Mouse (Mus musculus): ENCODE results near the gene Uspl1.

Uspl1 gene

GRCm38 (mm10) chr5:149168051-149168450, 16.1 kb upstream of the Uspl1 start:
- DNase-seq (ENCODE audit: low read depth, low spot score), result no peak

DNA sequence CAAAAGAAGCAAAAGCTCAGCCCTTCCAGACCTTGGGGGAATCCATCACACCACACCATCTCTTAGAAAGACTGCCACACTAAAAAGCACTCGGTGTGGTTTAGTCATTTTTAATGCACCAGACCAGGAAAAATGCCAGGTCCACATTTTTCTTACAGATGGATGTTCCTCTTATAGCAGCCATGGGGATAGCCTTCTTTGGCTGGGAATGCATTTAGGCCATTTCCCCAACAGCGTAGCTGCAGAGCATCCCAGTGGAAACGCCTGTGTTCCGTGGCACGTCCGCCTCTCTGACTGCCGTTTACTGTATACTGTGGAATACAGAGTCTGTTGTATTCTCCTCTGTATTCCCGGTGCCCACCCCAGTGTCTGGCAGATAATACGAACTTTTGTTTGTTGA, 15.3 kb upstream of the Uspl1 start:
- no peak for DNase-seq (ENCODE audit: low read depth, low spot score)

- no peak for DNase-seq (ENCODE audit: low read depth, low spot score)
Measured at GRCm38 (mm10) chr5:149170841-149171588, 13.1 kb upstream of the Uspl1 start.

- DNase-seq (ENCODE audit: low read depth, low spot score), result no peak
Measured at GRCm38 (mm10) chr5:149172246-149172645, 11.9 kb upstream of the Uspl1 start.

DNA sequence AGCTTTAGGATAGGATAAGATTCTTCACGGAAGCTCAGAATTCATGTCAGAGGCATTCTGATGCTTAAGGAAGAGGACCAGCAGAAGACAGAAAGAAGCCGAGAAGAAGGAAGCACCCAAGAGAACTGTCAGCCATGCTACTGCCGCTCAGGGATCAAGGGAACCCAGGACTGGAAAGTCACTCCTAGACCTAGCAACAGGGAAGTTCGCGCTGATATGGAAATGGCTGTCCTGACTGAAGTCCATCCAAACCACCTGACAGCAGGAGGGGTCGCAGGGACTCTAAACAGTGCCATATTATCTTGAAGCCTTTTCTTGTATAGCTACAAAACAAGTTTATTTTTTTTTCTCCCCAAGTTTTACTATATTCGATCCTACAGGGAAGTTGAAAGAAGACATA, 9.6 kb upstream of the Uspl1 start:
- no peak for DNase-seq (ENCODE audit: low read depth, low spot score)

DNA sequence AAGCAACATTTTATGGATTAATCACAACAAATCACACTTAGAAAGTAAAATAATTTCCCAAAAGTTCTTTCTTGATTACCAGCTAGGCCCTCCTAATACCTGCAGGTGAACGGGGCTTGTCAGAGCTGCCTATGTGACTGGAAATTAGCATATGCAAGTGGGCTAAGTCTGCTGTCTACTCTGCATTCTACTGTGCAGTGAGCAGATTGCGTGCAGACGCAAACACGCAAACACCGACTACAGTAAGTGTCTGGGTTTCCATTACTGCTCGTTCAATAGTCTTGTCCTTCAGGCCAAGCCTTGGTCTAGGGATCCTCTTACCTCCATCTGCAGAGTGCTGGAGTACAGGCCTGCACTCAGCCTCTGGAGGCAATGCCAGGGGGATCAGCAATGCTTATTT, 8.4 kb upstream of the Uspl1 start:
- DNase-seq (ENCODE audit: low read depth, low spot score), result no peak

DNA sequence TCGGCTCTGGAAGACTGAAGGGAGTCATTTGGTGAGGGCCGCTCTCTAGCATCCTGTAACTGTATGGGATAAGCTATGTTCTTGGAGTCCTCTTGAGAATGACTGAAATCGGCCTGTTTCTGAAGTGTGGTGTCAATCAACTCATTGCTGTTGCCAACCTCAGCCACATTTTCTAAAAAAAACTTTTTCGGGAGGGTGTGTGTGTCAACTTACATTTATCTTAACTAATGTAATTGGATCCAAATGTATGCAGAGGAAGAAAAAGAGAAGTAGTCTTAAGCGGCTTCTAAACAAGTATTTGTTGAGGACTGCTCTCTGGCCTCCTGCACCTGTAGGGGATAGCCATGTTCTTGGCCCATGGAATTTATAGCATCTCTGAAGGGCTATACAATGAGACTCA, 6.1 kb upstream of the Uspl1 start:
- DNase-seq (ENCODE audit: low read depth, low spot score), result no peak

GRCm38 (mm10) chr5:149179826-149180225, 4.3 kb upstream of the Uspl1 start:
- DNase-seq (ENCODE audit: low read depth, low spot score), result no peak

GRCm38 (mm10) chr5:149182186-149182870, 1.8 kb upstream of the Uspl1 start:
- no peak for DNase-seq (ENCODE audit: low read depth, low spot score)

DNA sequence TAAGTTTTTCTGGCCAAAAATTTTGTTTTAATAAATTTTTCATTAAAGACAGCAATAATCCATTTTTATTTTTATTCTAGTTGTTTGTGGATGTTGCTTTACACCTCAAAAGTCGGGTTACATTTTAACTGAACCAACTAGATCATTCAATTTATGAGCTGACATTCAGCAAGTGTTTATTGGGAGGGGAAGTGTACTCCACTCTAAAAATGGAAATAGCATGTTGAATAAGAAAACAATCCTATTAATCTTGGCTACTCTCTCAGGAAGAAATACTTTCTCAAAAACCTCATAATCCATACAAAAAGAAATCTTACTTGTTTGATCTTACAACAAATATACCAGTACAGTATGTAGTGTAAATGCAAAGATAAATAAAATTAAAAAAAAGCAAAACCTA, 1.0 kb upstream of the Uspl1 start:
- no peak for DNase-seq (ENCODE audit: low read depth, low spot score)

DNA sequence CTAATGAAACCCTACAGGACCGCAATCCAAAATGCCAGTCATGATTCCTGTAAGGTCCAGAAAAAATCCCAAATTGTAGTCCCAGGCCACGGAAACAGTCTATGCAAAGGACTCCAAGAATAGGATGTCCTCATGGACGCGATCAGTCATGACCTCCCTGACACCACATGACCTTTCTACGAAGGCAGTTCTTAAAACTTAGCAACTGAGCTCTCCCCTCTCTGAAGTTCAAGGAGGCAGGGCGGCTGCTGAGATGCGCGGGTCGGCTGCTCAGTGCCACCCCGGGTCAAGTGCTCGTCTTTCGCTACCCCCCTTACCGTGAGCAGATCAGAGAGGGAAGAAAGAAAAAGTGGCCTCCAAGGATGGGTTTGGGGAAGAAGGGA, 438 bp upstream of the Uspl1 start:
- DNase-seq (ENCODE audit: low read depth, low spot score), result no peak

GRCm38 (mm10) chr5:149184844-149185186, 665 bp downstream of the Uspl1 start:
- DNase-seq (ENCODE audit: low read depth, low spot score), result no peak

DNA sequence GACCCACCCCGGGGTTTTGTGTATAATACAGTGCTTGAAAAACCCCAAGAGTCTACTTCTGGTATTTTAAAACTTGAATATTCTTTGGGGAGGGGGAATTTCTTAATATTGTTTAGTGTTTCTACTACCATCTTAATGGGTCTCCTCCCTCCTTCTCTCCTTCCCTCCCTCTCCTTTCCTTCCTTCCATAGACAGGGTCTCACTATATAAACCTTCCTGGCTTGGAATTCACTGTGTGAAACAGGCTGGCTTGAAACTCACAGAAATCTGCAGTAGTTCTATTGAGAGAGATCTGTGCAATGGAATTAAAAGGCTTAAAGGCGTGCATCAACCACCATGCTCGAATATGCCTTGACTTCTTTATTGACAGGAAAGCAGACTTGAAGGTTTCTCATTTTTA, 1.7 kb downstream of the Uspl1 start:
- DNase-seq (ENCODE audit: low read depth, low spot score), result no peak

DNA sequence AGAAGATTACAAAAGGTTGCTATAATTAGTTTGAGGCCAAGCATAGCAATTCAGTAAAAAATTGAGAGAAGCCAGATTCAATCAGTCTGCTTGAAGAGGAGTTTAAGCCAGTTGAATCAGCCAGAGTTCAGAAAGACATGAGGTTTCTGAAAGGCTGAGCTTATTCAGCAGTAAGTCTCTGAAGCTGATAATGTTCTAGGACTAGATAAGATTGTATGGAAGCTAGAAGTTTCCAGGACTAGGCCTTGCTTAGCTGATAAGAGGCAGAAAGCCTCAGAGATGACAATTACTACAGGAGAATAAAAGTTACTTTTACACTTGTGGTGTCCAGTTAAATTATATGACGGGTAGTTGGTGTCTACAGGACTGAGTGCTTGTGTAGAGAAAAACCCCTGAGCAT, 6.0 kb downstream of the Uspl1 start:
- no peak for DNase-seq (ENCODE audit: low read depth, low spot score)

DNA sequence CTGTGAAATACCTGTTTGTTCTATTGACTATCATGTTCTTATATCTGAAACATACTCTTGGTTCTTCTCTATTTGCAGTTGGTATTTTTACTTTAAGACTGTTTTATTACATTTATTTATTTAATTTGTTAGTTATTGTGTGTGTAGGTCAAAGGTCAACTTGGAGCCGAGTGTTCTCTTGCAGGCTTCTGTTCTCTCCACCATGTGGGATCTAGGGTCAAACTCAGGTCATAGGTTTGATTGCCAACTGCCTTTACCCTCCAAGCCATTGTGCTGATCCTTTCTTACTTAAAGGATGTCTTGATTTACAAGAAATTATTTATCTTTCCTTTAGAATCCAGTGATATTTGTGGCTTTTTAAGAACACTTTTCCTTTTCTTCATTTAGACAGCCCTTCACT, 12.5 kb downstream of the Uspl1 start:
- DNase-seq (ENCODE audit: low read depth, low spot score), result no peak

- DNase-seq (ENCODE audit: low read depth, low spot score), result no peak
Measured at GRCm38 (mm10) chr5:149198782-149199181, 14.6 kb downstream of the Uspl1 start.

DNA sequence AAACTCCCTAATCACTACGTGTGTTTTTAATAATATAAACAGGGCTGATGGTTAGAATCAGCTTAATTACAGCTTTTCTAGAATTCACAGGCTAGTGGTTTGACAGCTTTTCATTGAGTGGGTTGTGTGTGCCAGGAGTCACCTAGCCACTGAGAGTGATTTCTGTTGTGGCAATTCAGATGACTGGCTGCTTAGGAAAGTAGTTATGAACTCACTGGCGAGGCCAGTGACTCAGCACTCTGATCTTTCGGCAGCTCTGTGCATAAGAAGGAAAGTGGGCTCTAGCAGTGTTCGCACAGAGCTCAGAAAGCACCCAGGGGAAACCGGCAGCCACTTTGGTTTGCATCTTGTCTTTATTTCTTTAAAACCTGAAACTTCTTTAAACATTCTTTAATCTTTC, 18.8 kb downstream of the Uspl1 start:
- no peak for DNase-seq (ENCODE audit: low read depth, low spot score)

- no peak for DNase-seq (ENCODE audit: low read depth, low spot score)
Measured at GRCm38 (mm10) chr5:149203796-149204375, 19.7 kb downstream of the Uspl1 start.

DNA sequence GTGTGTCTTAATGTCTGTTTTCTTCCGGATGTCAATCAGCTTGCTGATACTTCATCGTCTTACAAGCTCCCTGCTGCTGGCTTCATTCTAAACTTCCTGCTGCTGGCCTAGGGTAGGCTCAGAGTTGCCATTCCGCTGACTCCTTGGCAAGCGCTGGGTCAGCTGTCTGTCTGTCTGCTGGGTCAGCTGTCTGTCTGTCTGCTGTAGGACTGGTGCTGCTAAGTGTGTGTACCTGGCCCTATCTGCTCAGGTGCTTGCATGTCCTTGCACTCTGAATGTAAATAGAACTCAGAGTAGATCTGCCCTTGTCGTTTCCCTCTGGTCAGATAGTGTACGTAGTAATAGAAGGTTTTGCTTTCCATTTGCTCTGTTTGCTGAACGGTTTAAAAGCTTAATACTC, 20.7 kb downstream of the Uspl1 start:
- no peak for DNase-seq (ENCODE audit: low read depth, low spot score)

DNA sequence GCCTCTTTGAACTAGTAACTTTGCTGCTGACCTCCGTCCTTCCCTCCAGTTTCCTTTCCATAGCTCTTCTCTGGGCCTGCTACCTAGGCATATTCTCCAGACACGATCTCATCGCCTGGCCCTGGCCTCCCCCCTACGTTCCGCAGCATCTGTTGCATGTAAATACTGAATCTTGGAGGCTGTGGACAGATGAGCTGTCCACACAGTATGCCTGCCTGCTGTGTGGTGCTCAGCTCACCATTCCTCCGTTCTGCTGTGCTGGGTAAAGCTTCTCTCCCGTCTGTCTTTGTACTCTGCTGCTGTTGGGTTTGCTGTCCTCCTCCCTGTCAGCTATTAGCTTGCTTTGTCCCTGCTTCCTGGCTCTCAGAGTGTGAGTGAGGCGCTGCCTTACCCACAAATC, 21.1 kb downstream of the Uspl1 start:
- no peak for DNase-seq (ENCODE audit: low read depth, low spot score)

- no peak for DNase-seq (ENCODE audit: low read depth, low spot score)
Measured at GRCm38 (mm10) chr5:149206286-149206685, 22.1 kb downstream of the Uspl1 start.

DNA sequence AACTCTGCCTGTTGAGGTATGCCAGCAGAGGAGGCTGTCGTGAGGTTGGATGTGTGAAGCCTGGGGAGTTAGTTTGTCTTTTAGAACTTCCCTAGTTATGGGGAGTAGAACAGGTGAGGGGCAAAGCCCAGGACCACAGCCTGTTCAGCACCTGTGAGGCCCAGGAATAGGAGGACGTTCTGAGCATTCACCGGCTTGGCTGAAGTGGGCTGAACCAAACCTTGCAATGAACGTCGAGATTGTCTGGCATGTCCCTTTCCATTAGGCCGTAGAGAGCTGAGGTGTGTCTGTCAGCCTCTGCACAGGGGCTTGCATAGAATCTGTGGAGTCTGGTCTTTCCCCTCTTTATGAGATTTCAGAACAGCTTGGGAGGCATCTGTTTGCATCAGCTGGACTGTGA, 23.5 kb downstream of the Uspl1 start:
- DNase-seq (ENCODE audit: low read depth, low spot score), result no peak

DNA sequence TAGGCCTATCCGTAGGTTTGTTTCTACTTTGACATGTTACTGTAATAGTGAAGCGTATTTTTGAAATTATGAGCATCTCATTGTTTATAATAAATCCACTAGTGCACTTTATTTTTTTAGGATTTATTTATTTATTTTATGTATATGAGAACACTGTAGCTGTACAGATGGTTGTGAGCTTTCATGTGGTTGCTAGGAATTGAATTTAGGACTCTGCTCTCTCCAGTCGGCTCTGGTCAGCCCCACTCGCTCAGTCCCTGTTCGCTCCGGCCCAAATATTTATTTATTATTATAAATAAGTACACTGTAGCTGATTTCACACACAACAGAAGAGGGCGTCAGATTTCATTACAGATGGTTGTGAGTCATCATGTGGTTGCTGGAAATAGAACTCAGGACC, 24.6 kb downstream of the Uspl1 start:
- DNase-seq (ENCODE audit: low read depth, low spot score), result no peak

Data from retina, postnatal 7 days (tissue).